Mouse (Mus musculus) MEL (cell line): Measurements from ENCODE around the gene March10. TPM values are rescaled to one million over a fixed set of nuclear protein-coding genes. Genes with fewer than 3 reads are reported as not detected.

Experiments used
- DNase-seq: peaks from one replicate; pipeline ENCODE4 v3.0.0; 2011; ENCODE audit warnings: low read depth, low spot score
- H3K27ac ChIP-seq: 2 replicates; pipeline ENCODE4 v1.5.1; 2012; ENCODE audit warnings: low read depth, mild to moderate bottlenecking, control low read depth, low read length, moderate library complexity; ENCODE audit not compliant: control insufficient read depth
- H3K27me3 ChIP-seq, 2 experiments: fragments of 150-350 bp in 1 of 2; sonication (generic) in 1 of 2; 2 replicates each; pipeline ENCODE4 v1.6.1; 2012; ENCODE audit warnings: low read length in 2 of 2, mild to moderate bottlenecking in 2 of 2, improper control_type of control experiment in 1 of 2, moderate library complexity in 1 of 2; ENCODE audit not compliant: insufficient read depth in 2 of 2, control insufficient read depth in 1 of 2
- H3K36me3 ChIP-seq, 2 experiments: 2 replicates each; pipeline ENCODE4 v1.6.1; 2012 to 2014; ENCODE audit warnings: low read length in 2 of 2, improper control_type of control experiment in 1 of 2, inconsistent platforms in 1 of 2, mild to moderate bottlenecking in 1 of 2; ENCODE audit not compliant: insufficient read depth in 2 of 2, control insufficient read depth in 1 of 2
- H3K4me1 ChIP-seq, 2 experiments: fragments of 150-350 bp in 1 of 2; sonication (generic) in 1 of 2; 2 replicates each; pipeline ENCODE4 v1.6.1; 2012; ENCODE audit warnings: low read length in 2 of 2, improper control_type of control experiment in 1 of 2, mild to moderate bottlenecking in 1 of 2; ENCODE audit not compliant: insufficient read depth in 2 of 2, control insufficient read depth in 1 of 2
- H3K4me3 ChIP-seq, 2 experiments: fragments of 150-350 bp in 1 of 2; sonication (generic) in 1 of 2; 2 replicates each; pipeline ENCODE4 v1.5.1; 2012; ENCODE audit warnings: low read depth in 2 of 2, low read length in 2 of 2, mild to moderate bottlenecking in 2 of 2, moderate library complexity in 2 of 2, control low read depth in 1 of 2, improper control_type of control experiment in 1 of 2; ENCODE audit not compliant: control insufficient read depth in 1 of 2, insufficient read depth in 1 of 2
- H3K79me2 ChIP-seq: 2 replicates; pipeline ENCODE4 v1.6.1; 2012; ENCODE audit warnings: mild to moderate bottlenecking, low read length, moderate library complexity; ENCODE audit not compliant: control insufficient read depth, poor library complexity, insufficient read depth
- H3K9ac ChIP-seq: 2 replicates; pipeline ENCODE4 v1.6.1; 2012; ENCODE audit warnings: low read depth, mild to moderate bottlenecking, control low read depth, low read length, moderate library complexity; ENCODE audit not compliant: control insufficient read depth, poor library complexity, severe bottlenecking
- H3K9me3 ChIP-seq: fragments of 150-350 bp; sonication (generic); replicated peaks from 2 replicates; pipeline ENCODE4 v1.6.1; 2012; ENCODE audit warnings: mild to moderate bottlenecking, low read length, improper control_type of control experiment, moderate library complexity; ENCODE audit not compliant: insufficient read depth
- BHLHE40 ChIP-seq: IDR thresholded peaks from 2 replicates; pipeline ENCODE4 v1.6.1; 2012; ENCODE audit warnings: low read depth, mild to moderate bottlenecking, inconsistent platforms, low read length, improper control_type of control experiment, borderline replicate concordance
- CHD2 ChIP-seq: IDR thresholded peaks from 2 replicates; pipeline ENCODE4 v1.6.1; 2011; ENCODE audit warnings: low read length, improper control_type of control experiment
- CTCF ChIP-seq, 3 experiments: IDR thresholded peaks in 2 of 3; conservative IDR thresholded peaks in 1 of 3; 2 replicates each; pipeline ENCODE4 v1.5.1; 2011 to 2012; ENCODE audit warnings: low read length in 3 of 3, low read depth in 2 of 3, mild to moderate bottlenecking in 2 of 3, improper control_type of control experiment in 1 of 3, inconsistent platforms in 1 of 3, mixed read lengths in 1 of 3, moderate library complexity in 1 of 3; ENCODE audit not compliant: control insufficient read depth in 1 of 3, insufficient read depth in 1 of 3, poor library complexity in 1 of 3, severe bottlenecking in 1 of 3
- GATA1 ChIP-seq: IDR thresholded peaks from 2 replicates; pipeline ENCODE4 v1.6.1; 2011; ENCODE audit warnings: low read depth, low read length, improper control_type of control experiment
- JUND ChIP-seq: IDR thresholded peaks from 2 replicates; pipeline ENCODE4 v1.6.1; 2011; ENCODE audit warnings: low read depth, mild to moderate bottlenecking, improper control_type of control experiment, low read length
- MAFK ChIP-seq: IDR thresholded peaks from 2 replicates; pipeline ENCODE4 v1.6.1; 2011; ENCODE audit warnings: low read depth, mild to moderate bottlenecking, low read length, improper control_type of control experiment, borderline replicate concordance
- MEF2A ChIP-seq: IDR thresholded peaks from 2 replicates; pipeline ENCODE4 v1.6.1; 2014; ENCODE audit warnings: low read depth, mild to moderate bottlenecking, inconsistent platforms, low read length, improper control_type of control experiment; ENCODE audit not compliant: poor library complexity, insufficient replicate concordance, severe bottlenecking; ENCODE audit errors: extremely low read depth
- NELFE ChIP-seq: IDR thresholded peaks from 2 replicates; pipeline ENCODE4 v1.6.1; 2011; ENCODE audit warnings: low read depth, low read length, improper control_type of control experiment
- POLR2A ChIP-seq, 2 experiments: IDR thresholded peaks; 2 replicates each; pipeline ENCODE4 v1.6.1; 2011 to 2012; ENCODE audit warnings: low read length in 2 of 2, mild to moderate bottlenecking in 2 of 2, control low read depth in 1 of 2, improper control_type of control experiment in 1 of 2, low read depth in 1 of 2, moderate library complexity in 1 of 2; ENCODE audit not compliant: control insufficient read depth in 1 of 2, insufficient read depth in 1 of 2, poor library complexity in 1 of 2
- POLR2AphosphoS2 ChIP-seq: IDR thresholded peaks from 2 replicates; pipeline ENCODE4 v1.6.1; 2011; ENCODE audit warnings: low read length, improper control_type of control experiment
- POLR2AphosphoS5 ChIP-seq: IDR thresholded peaks from 2 replicates; pipeline ENCODE4 v1.6.1; 2012; ENCODE audit warnings: low read depth, borderline replicate concordance, mild to moderate bottlenecking, inconsistent platforms, low read length, moderate library complexity, mixed read lengths
- RAD21 ChIP-seq: IDR thresholded peaks from 2 replicates; pipeline ENCODE4 v1.6.1; 2011; ENCODE audit warnings: mild to moderate bottlenecking, low read depth, low read length, improper control_type of control experiment
- SIN3A ChIP-seq: IDR thresholded peaks from 2 replicates; pipeline ENCODE4 v1.6.1; 2012; ENCODE audit warnings: low read length, improper control_type of control experiment, inconsistent platforms
- SMC3 ChIP-seq: IDR thresholded peaks from 2 replicates; pipeline ENCODE4 v1.6.1; 2011; ENCODE audit warnings: low read depth, low read length, improper control_type of control experiment
- TCF12 ChIP-seq: IDR thresholded peaks from 2 replicates; pipeline ENCODE4 v1.6.1; 2014; ENCODE audit warnings: low read depth, mild to moderate bottlenecking, inconsistent platforms, low read length, improper control_type of control experiment, moderate library complexity
- ZC3H11A ChIP-seq: IDR thresholded peaks from 2 replicates; pipeline ENCODE4 v1.6.1; 2012; ENCODE audit warnings: low read depth, mild to moderate bottlenecking, inconsistent platforms, low read length, improper control_type of control experiment
- ZKSCAN1 ChIP-seq: IDR thresholded peaks from 2 replicates; pipeline ENCODE4 v1.6.1; 2012; ENCODE audit warnings: low read depth, mild to moderate bottlenecking, inconsistent platforms, low read length, improper control_type of control experiment, moderate library complexity
- polyA plus RNA-seq, 2 experiments: library from polyadenylated mRNA; stranded (reverse) in 1 of 2; unstranded in 1 of 2; fragments of >175 nt in 1 of 2; fragments of >200 nt in 1 of 2; gene quantifications; 2 replicates each; pipeline versions ENCODE4 v1.2.1 to v1.2.4; 2012; ENCODE audit warnings: low replicate concordance in 2 of 2, low read depth in 1 of 2; ENCODE audit not compliant: insufficient read length in 2 of 2, insufficient read depth in 1 of 2, missing spikeins in 1 of 2
- total RNA-seq: library from RNA; depleted of rRNA; stranded (reverse); fragments of 300-350 nt; gene quantifications from 2 replicates; pipeline ENCODE4 v1.2.3, GENCODE M21; 2012

The March10 gene
- total and polyA plus RNA-seq, 3 experiments = not detected

- Histone ChIP-seq H3K4me3 (no peak overlapping the region), H3K4me1 (no peaks in the 10 kb centered on the region), H3K79me2 (no peaks in the 10 kb centered on the region), H3K27ac (no peak overlapping the region), H3K9ac (no peak overlapping the region), H3K27me3 (peaks cover 3 to 4% of the 10 kb centered on the region in 2 experiments; a peak in 3 of 4 replicates), H3K9me3 (no peaks in the 10 kb centered on the region), H3K36me3 (no peaks in the 10 kb centered on the region)
- no peak for DNase-seq
- no peak for TF ChIP-seq CTCF (IDR thresholded peaks at IDR 0.05 in 2 of 3, conservative IDR thresholded peaks at IDR 0.05 in 1 of 3; ENCODE audit: control insufficient read depth in 1 of 3, insufficient read depth in 1 of 3, low read depth in 2 of 3, low read length in 3 of 3, poor library complexity in 1 of 3, severe bottlenecking in 1 of 3)
- TF ChIP-seq TCF12 = no peak
- no peak for TF ChIP-seq GATA1
- no peak for TF ChIP-seq POLR2A (IDR thresholded peaks at IDR 0.05; ENCODE audit: control insufficient read depth in 1 of 2, insufficient read depth in 1 of 2, low read depth in 1 of 2, low read length in 2 of 2, poor library complexity in 1 of 2)
- no peak for TF ChIP-seq JUND
- TF ChIP-seq MAFK = no peak
- TF ChIP-seq RAD21 = no peak
- no peak for TF ChIP-seq ZKSCAN1
- TF ChIP-seq NELFE = no peak
- TF ChIP-seq MEF2A = no peak
- TF ChIP-seq SIN3A = no peak
- no peak for TF ChIP-seq SMC3
- TF ChIP-seq POLR2AphosphoS5 = no peak
- TF ChIP-seq BHLHE40 = no peak
- TF ChIP-seq CHD2 = no peak
- TF ChIP-seq ZC3H11A = no peak
These were observed 138.8 kb downstream of the March10 start for GRCm38 (mm10) chr11:105317769-105318168.

- Histone ChIP-seq H3K4me3 (no peak overlapping the region), H3K4me1 (no peaks in the 10 kb centered on the region), H3K9ac (no peak overlapping the region), H3K79me2 (no peaks in the 10 kb centered on the region), H3K27ac (no peak overlapping the region), H3K27me3 (peaks cover 0 to 3% of the 10 kb centered on the region in 2 experiments; a peak in 2 of 4 replicates), H3K36me3 (no peaks in the 10 kb centered on the region), H3K9me3 (no peaks in the 10 kb centered on the region)
- DNase-seq = no peak
- no peak for TF ChIP-seq POLR2AphosphoS2
These were observed 140.4 kb downstream of the March10 start for GRCm38 (mm10) chr11:105316121-105316520.
